Mouse (Mus musculus) embryonic facial prominence, embryonic 15.5 days (tissue): ENCODE measurements around the gene Olfr809. TPM values are rescaled to one million over a fixed set of nuclear protein-coding genes. Genes with fewer than 3 reads are reported as not detected.

Experiments
- ATAC-seq: fragments of 200-750 bp; cut with Nextera tagmentation; 2 replicates; pipeline ENCODE4 v1.8.0; 2017; ENCODE audit warnings: low read depth, moderate TSS enrichment; ENCODE audit not compliant: insufficient number of reproducible peaks, low FRiP score, low TSS enrichment
- H3K27ac ChIP-seq: fragments of 300-500 bp; sonication (generic); replicated peaks from 2 replicates; pipeline ENCODE4 v1.5.1; 2015; ENCODE audit warnings: mild to moderate bottlenecking, inconsistent platforms
- H3K27me3 ChIP-seq: fragments of 300-500 bp; sonication (generic); 2 replicates; pipeline ENCODE4 v1.6.1; 2015; ENCODE audit warnings: inconsistent platforms
- H3K36me3 ChIP-seq: fragments of 300-500 bp; sonication (generic); 2 replicates; pipeline ENCODE4 v1.6.1; 2015; ENCODE audit warnings: mild to moderate bottlenecking, inconsistent platforms
- H3K4me1 ChIP-seq: fragments of 300-500 bp; sonication (generic); 2 replicates; pipeline ENCODE4 v1.6.1; 2015; ENCODE audit warnings: inconsistent platforms
- H3K4me2 ChIP-seq: fragments of 300-500 bp; sonication (generic); replicated peaks from 2 replicates; pipeline ENCODE4 v1.6.1; 2015; ENCODE audit warnings: mild to moderate bottlenecking, inconsistent platforms
- H3K4me3 ChIP-seq: fragments of 300-500 bp; sonication (generic); replicated peaks from 2 replicates; pipeline ENCODE4 v1.5.1; 2015; ENCODE audit warnings: mild to moderate bottlenecking, inconsistent platforms
- H3K9ac ChIP-seq: fragments of 300-500 bp; sonication (generic); 2 replicates; pipeline ENCODE4 v1.6.1; 2015; ENCODE audit warnings: inconsistent platforms
- H3K9me3 ChIP-seq: fragments of 300-500 bp; sonication (generic); replicated peaks from 2 replicates; pipeline ENCODE4 v1.6.1; 2016; ENCODE audit warnings: inconsistent platforms
- WGBS: fragments of 180-500 bp; shearing (Covaris S2); methylation state at CpG from one replicate; pipeline ENCODE4 v1.1.7; 2015; 5-methylcytosine and 5-hydroxymethylcytosine counted together
- microRNA-seq: library from miRNA; unstranded; fragments of <30 nt; microRNA quantifications from one replicate; pipeline ENCODE4, GENCODE M21; 2016; ENCODE audit warnings: borderline number of aligned reads
- polyA plus RNA-seq: library from polyadenylated mRNA; unstranded; fragments of >200 nt; fragmentation: Nextera tagmentation; extraction: Ambion mirVana; gene quantifications from 2 replicates; pipeline ENCODE4 v1.2.1, GENCODE M21; 2015

The Olfr809 gene
- 0.17 TPM in 1 of 2 replicates, not detected in the other for polyA plus RNA-seq

DNA sequence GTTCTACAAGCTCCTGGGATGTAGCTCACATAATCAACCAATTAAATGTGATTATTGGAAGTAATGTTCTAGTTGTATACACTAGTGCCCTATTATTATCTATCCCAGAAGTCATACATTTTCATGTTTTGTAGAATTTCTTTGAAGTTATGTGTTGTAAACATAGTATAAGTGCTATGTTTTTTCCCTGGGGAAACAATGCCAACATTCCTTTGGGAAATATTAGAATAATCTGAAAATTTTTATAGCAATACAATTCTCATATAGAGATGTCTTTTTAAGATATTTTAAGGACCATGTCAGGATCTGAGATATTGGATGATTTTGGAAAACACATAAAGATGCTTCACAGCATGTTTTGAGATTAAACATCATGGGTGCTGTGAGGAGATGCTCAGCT lies at the start of gene Olfr809:
Gene Olfr809 (plus strand): TSS at position 301 of the 400 bp plus-strand sequence.
- Histone ChIP-seq H3K4me1 (no peaks in the 10 kb centered on the region), H3K9me3 (no peaks in the 10 kb centered on the region), H3K27ac (no peak within 1 kb of the TSS), H3K27me3 (no peaks in the 10 kb centered on the region), H3K4me3 (no peak within 1 kb of the TSS), H3K4me2 (no peak within 1 kb of the TSS), H3K36me3 (no peaks in the 10 kb centered on the region), H3K9ac (no peak within 1 kb of the TSS)
- ATAC-seq = no peak

DNA sequence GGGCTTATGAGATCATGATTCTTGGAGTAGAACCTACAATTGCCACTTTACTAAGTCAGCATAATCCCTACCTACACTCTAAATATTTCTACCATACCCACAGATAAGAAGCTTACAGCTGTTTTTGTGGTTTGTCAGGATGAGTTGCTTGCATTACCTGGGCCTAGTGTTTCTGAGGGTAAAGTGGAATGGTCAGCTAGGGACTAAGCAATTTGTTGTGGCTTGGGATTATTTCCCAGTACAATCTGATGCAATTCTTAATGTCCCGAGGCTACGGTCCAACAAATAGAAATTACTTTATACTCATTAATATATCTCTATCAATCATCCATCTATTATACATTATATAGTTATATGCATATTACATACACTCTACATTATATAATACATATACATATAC lies 45.2 kb upstream of the Olfr809 start, which contains the start of gene Olfr805:
Gene Olfr805 (minus strand): TSS at position 101 of the 400 bp plus-strand sequence.
- Histone ChIP-seq H3K36me3 (no peaks in the 10 kb centered on the region), H3K9me3 (no peaks in the 10 kb centered on the region), H3K4me3 (no peak within 1 kb of the TSS), H3K27me3 (no peaks in the 10 kb centered on the region), H3K9ac (no peak within 1 kb of the TSS), H3K4me1 (no peaks in the 10 kb centered on the region), H3K27ac (no peak within 1 kb of the TSS), H3K4me2 (no peak within 1 kb of the TSS)
- 97% methylated on average over 2 of the region's 2 CpGs for WGBS
- no peak for ATAC-seq

DNA sequence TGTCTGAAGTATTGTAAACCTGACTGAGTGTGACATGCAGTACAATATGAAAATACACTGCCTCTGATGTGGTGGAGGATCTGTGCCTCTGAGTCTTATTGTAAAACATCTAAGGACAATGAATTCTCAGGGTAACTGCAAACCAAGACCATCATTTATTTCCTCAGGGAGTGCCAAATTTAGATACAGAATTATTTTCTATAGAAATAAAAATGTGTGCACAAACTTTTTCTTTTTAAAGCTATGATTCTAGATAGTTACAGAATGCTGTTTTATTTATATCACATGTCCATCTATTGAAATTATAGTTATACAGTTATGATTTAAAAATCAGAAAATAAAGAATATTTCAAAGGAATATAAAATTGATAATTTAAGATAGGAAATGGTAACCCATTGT lies 32.6 kb upstream of the Olfr809 start, which contains the start of gene Olfr806:
Gene Olfr806 (minus strand): TSS at position 101 of the 400 bp plus-strand sequence.
- H3K27me3 ChIP-seq = no peaks in the 10 kb centered on the region
- no peaks in the 10 kb centered on the region for H3K4me1 ChIP-seq
- H3K4me2 ChIP-seq = no peak within 1 kb of the TSS
- no peak within 1 kb of the TSS for H3K4me3 ChIP-seq
- H3K36me3 ChIP-seq = no peaks in the 10 kb centered on the region
- no peak within 1 kb of the TSS for H3K9ac ChIP-seq
- no peaks in the 10 kb centered on the region for H3K9me3 ChIP-seq
- ATAC-seq = no peak
- no peak within 1 kb of the TSS for H3K27ac ChIP-seq

GRCm38 (mm10) chr10:129757693-129758092 lies 16.7 kb upstream of the Olfr809 start, which contains the start of gene Olfr807:
TSS of gene Olfr807 (minus strand) at chr10:129757793.
- H3K27ac ChIP-seq = no peak within 1 kb of the TSS
- ATAC-seq = no peak
- H3K4me2 ChIP-seq = no peak within 1 kb of the TSS
- 84% methylated on average over 1 of the region's 1 CpGs for WGBS
- no peak within 1 kb of the TSS for H3K4me3 ChIP-seq
- H3K9ac ChIP-seq = no peak within 1 kb of the TSS
- no peaks in the 10 kb centered on the region for H3K27me3 ChIP-seq
- H3K4me1 ChIP-seq = no peaks in the 10 kb centered on the region
- H3K9me3 ChIP-seq = no peaks in the 10 kb centered on the region
- no peaks in the 10 kb centered on the region for H3K36me3 ChIP-seq

DNA sequence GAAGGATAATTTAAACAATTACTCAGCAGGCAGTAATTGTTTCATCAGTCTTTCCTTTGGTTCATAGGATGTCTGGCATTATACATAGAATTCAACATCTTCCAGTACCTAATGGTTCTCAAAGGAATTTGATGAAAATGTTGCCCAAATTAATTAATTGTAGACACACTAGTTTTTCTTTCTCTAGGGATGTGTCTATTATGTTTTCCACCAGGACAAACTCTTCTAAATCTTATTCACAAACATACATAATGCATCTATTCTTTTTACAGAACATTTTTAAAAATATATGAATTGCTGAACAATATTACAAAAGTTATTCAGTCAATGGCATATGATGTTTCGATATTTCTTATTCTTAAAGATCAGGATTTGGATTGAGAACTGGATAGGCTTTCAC lies 9.3 kb upstream of the Olfr809 start, which contains the start of gene Olfr808:
Gene Olfr808 (plus strand): TSS at position 301 of the 400 bp plus-strand sequence.
- no peaks in the 10 kb centered on the region for H3K4me1 ChIP-seq
- no peak for ATAC-seq
- no peaks in the 10 kb centered on the region for H3K27me3 ChIP-seq
- H3K9ac ChIP-seq = no peak within 1 kb of the TSS
- no peak within 1 kb of the TSS for H3K4me3 ChIP-seq
- no peaks in the 10 kb centered on the region for H3K9me3 ChIP-seq
- H3K27ac ChIP-seq = no peak within 1 kb of the TSS
- no peak within 1 kb of the TSS for H3K4me2 ChIP-seq
- H3K36me3 ChIP-seq = no peaks in the 10 kb centered on the region
- 85% methylated on average over 1 of the region's 1 CpGs for WGBS

GRCm38 (mm10) chr10:129778123-129778522 lies 3.7 kb downstream of the Olfr809 start:
- H3K9me3 ChIP-seq = no peaks in the 10 kb centered on the region
- no peaks in the 10 kb centered on the region for H3K36me3 ChIP-seq
- H3K4me1 ChIP-seq = no peaks in the 10 kb centered on the region
- H3K4me2 ChIP-seq = no peak overlapping the region
- H3K9ac ChIP-seq = no peak overlapping the region
- no peak overlapping the region for H3K27ac ChIP-seq
- H3K27me3 ChIP-seq = no peaks in the 10 kb centered on the region
- no peak for ATAC-seq
- H3K4me3 ChIP-seq = no peak overlapping the region

DNA sequence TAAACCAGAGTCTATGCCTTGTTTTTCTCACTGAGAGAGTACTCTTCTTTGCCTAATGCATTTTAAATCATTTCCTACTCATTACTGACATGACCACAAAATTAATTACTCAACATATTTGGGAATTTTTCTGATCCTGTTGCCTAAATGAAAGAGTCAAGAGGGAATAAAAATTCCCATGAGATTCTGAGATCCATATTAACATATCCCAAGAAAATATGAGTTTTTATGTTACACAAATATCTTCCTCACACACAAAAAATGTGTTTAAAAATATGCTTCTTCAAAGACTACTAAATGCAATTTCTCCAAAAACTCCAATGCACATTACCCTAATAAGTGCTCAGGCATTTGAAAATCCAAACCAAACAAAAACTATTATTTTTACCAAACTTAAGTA lies 20.4 kb downstream of the Olfr809 start, which contains the start of gene Olfr810:
Gene Olfr810 (minus strand): TSS at position 101 of the 400 bp plus-strand sequence.
- H3K4me2 ChIP-seq = no peak within 1 kb of the TSS
- ATAC-seq = no peak
- H3K4me1 ChIP-seq = no peaks in the 10 kb centered on the region
- no peak within 1 kb of the TSS for H3K27ac ChIP-seq
- H3K27me3 ChIP-seq = no peaks in the 10 kb centered on the region
- no peaks in the 10 kb centered on the region for H3K9me3 ChIP-seq
- H3K36me3 ChIP-seq = no peaks in the 10 kb centered on the region
- no peak within 1 kb of the TSS for H3K4me3 ChIP-seq
- H3K9ac ChIP-seq = no peak within 1 kb of the TSS

GRCm38 (mm10) chr10:129804296-129804695 lies 29.9 kb downstream of the Olfr809 start, which contains the start of gene Olfr811:
TSS of gene Olfr811 (minus strand) at chr10:129804396.
- no peak within 1 kb of the TSS for H3K27ac ChIP-seq
- no peaks in the 10 kb centered on the region for H3K9me3 ChIP-seq
- no peak within 1 kb of the TSS for H3K4me3 ChIP-seq
- 77% methylated on average over 4 of the region's 4 CpGs for WGBS
- H3K4me1 ChIP-seq = no peaks in the 10 kb centered on the region
- no peak for ATAC-seq
- no peaks in the 10 kb centered on the region for H3K27me3 ChIP-seq
- H3K4me2 ChIP-seq = no peak within 1 kb of the TSS
- no peaks in the 10 kb centered on the region for H3K36me3 ChIP-seq
- no peak within 1 kb of the TSS for H3K9ac ChIP-seq

Small RNA genes within 50 kb of the gene (microRNA-seq; reads per million reads assigned to microRNA genes)
- gene Gm24485 = not detected

Other genes starting within 250 kb of the Olfr809 start
- 0.24 TPM in 1 of 2 replicates, not detected in the other for gene Olfr792, start 235.5 kb upstream of the Olfr809 start, polyA plus RNA-seq
- not detected in 2 replicates for gene Olfr794, start 207.0 kb upstream of the Olfr809 start, polyA plus RNA-seq
- not detected in 2 replicates for gene Olfr796, start 162.1 kb upstream of the Olfr809 start, polyA plus RNA-seq
- gene Olfr798, start 146.7 kb upstream of the Olfr809 start, polyA plus RNA-seq = 0.04 and 0.12 TPM in 2 replicates
- gene Olfr799, start 137.2 kb upstream of the Olfr809 start, polyA plus RNA-seq = not detected in 2 replicates
- gene Olfr800, start 116.9 kb upstream of the Olfr809 start, polyA plus RNA-seq = not detected in 2 replicates
- gene Olfr801, start 100.8 kb upstream of the Olfr809 start, polyA plus RNA-seq = not detected in 2 replicates
- 0.03 and 0.07 TPM in 2 replicates for gene Olfr802, start 86.5 kb upstream of the Olfr809 start, polyA plus RNA-seq
- gene Olfr803, start 80.4 kb upstream of the Olfr809 start, polyA plus RNA-seq = not detected in 2 replicates
- not detected in 2 replicates for gene Olfr804, start 71.4 kb upstream of the Olfr809 start, polyA plus RNA-seq
- gene Olfr805, start 45.3 kb upstream of the Olfr809 start, polyA plus RNA-seq = 0.05 TPM in 1 of 2 replicates, not detected in the other
- gene Olfr806, start 32.7 kb upstream of the Olfr809 start, polyA plus RNA-seq = not detected in 2 replicates
- gene Olfr807, start 16.8 kb upstream of the Olfr809 start, polyA plus RNA-seq = 0.17 TPM in 1 of 2 replicates, not detected in the other
- not detected in 2 replicates for gene Olfr808, start 9.2 kb upstream of the Olfr809 start, polyA plus RNA-seq
- 0.26 and 0.44 TPM in 2 replicates for gene Olfr810, start 20.3 kb downstream of the Olfr809 start, polyA plus RNA-seq
- not detected in 2 replicates for gene Olfr811, start 29.8 kb downstream of the Olfr809 start, polyA plus RNA-seq
- 0.13 and 0.41 TPM in 2 replicates for gene Olfr812, start 71.5 kb downstream of the Olfr809 start, polyA plus RNA-seq
- 0.20 and 0.33 TPM in 2 replicates for gene Olfr813, start 80.7 kb downstream of the Olfr809 start, polyA plus RNA-seq
- not detected in 2 replicates for gene Olfr814, start 105.2 kb downstream of the Olfr809 start, polyA plus RNA-seq
- 0.17 TPM in 1 of 2 replicates, not detected in the other for gene Olfr815, start 131.2 kb downstream of the Olfr809 start, polyA plus RNA-seq
- gene Olfr816, start 141.0 kb downstream of the Olfr809 start, polyA plus RNA-seq = not detected in 2 replicates
- not detected in 2 replicates for gene Olfr818, start 174.5 kb downstream of the Olfr809 start, polyA plus RNA-seq
- 0.04 TPM in 1 of 2 replicates, not detected in the other for gene Olfr819, start 192.6 kb downstream of the Olfr809 start, polyA plus RNA-seq
- gene Olfr247, start 201.5 kb downstream of the Olfr809 start, polyA plus RNA-seq = 0.11 TPM in 1 of 2 replicates, not detected in the other
- gene Gm10310, start 210.4 kb downstream of the Olfr809 start, polyA plus RNA-seq = 0.09 TPM in 1 of 2 replicates, not detected in the other
- gene Olfr820, start 238.0 kb downstream of the Olfr809 start, polyA plus RNA-seq = 0.04 and 0.11 TPM in 2 replicates